In genomic region chr6:118836693-118837092, GRCm38 (mm10) we compare ENCODE assay signal across 1 mouse cellular context.
TF ChIP-seq lines count a peak whose summit lies in the region.

No protein-coding gene starts in this region.

TF ChIP-seq in MEL, 35 proteins besides CTCF, POLR2A, EP300 and RAD21 (continued from another document):
- TF ChIP-seq CHD2 (IDR thresholded peaks at IDR 0.05; ENCODE audit: low read length) (peak; percentile 40), POLR2AphosphoS2 (IDR thresholded peaks at IDR 0.05; ENCODE audit: low read length) (no peak), ZC3H11A (IDR thresholded peaks at IDR 0.05; ENCODE audit: low read depth, low read length) (no peak), SIN3A (IDR thresholded peaks at IDR 0.05; ENCODE audit: low read length) (peak; percentile 71; the same call in 1 of the 2 replicates), MAFK (IDR thresholded peaks at IDR 0.05; ENCODE audit: borderline replicate concordance, low read depth, low read length) (no peak), SMC3 (IDR thresholded peaks at IDR 0.05; ENCODE audit: low read depth, low read length) (no peak), MAX (IDR thresholded peaks at IDR 0.05; ENCODE audit: low read length) (no peak), MYB (IDR thresholded peaks at IDR 0.05; ENCODE audit: low read depth, low read length) (no peak), MYC (IDR thresholded peaks at IDR 0.05; ENCODE audit: low read depth, low read length) (peak; percentile 56; the same call in 1 of the 2 replicates), ZMIZ1 (IDR thresholded peaks at IDR 0.05; ENCODE audit: low read depth, low read length) (no peak), ZNF384 (IDR thresholded peaks at IDR 0.05; ENCODE audit: low read depth, low read length) (no peak), TCF12 (IDR thresholded peaks at IDR 0.05; ENCODE audit: low read depth, low read length) (peak; percentile 40; the same call in 1 of the 2 replicates)
